Mouse (Mus musculus) ES-E14 (cell line): ENCODE data around the gene Lrrc4.

ENCODE experiments used
- CHD2 ChIP-seq: IDR thresholded peaks from 2 replicates; pipeline ENCODE4 v1.6.1; 2014; ENCODE audit warnings: mild to moderate bottlenecking, low read depth, low read length, inconsistent platforms
- HCFC1 ChIP-seq: IDR thresholded peaks from 2 replicates; pipeline ENCODE4 v1.6.1; 2012; ENCODE audit warnings: low read length, inconsistent platforms, borderline replicate concordance; ENCODE audit not compliant: insufficient read depth
- ZC3H11A ChIP-seq: IDR thresholded peaks from 2 replicates; pipeline ENCODE4 v1.6.1; 2012; ENCODE audit warnings: low read depth, mild to moderate bottlenecking, inconsistent platforms, low read length, borderline replicate concordance

DNA sequence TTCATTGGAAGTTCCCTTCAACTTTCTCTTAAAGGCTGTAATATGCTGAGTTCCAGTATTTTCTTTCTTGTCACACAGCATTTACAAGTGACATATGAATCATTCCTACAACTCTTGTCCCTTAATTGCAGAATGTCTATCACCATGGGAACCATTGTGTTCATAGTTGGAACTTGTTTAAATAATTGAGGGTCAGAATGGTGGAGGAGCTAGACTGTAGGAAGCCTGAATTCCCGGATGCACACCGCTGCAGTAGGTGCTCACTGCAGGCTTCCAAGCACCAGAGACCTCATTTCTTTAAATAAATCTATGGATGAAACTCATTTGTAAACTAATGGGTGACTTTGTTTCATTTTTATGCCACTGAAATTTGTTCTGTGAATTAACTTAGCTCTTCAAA, 201.7 kb downstream of the Lrrc4 start:
- TF ChIP-seq CHD2: no peak
- TF ChIP-seq ZC3H11A: no peak
- TF ChIP-seq HCFC1: no peak
